Mouse (Mus musculus) erythroblast, embryonic 14.5 days (primary cell): ENCODE measurements around the gene Ccne1.

Experiments used
- GATA1 ChIP-seq: IDR thresholded peaks from 2 replicates; pipeline ENCODE4 v1.6.1; 2012; ENCODE audit warnings: low read length, inconsistent platforms, mixed read lengths
- TAL1 ChIP-seq: IDR thresholded peaks from 3 replicates; pipeline ENCODE4 v1.6.1; 2012; ENCODE audit warnings: low read length, inconsistent platforms, mixed read lengths

- TF ChIP-seq TAL1 (no peak), GATA1 (no peak)
Measured at GRCm38 (mm10) chr7:38111996-38112395, 4.7 kb upstream of the Ccne1 start.
